Mouse (Mus musculus) left cerebral cortex, postnatal 10 days (tissue): ENCODE results near the gene Gnb2. TPM values are rescaled to one million over a fixed set of nuclear protein-coding genes. Genes with fewer than 3 reads are reported as not detected.
A peak's percentile ranks its signal among the peaks of the same experiment; 100 is the strongest.

Source experiments
- DNase-seq, 2 experiments: peaks; one replicate each; pipeline ENCODE4 v3.0.0; 2021 to 2022; ENCODE audit warnings: low spot score in 2 of 2, mixed read lengths in 1 of 2; ENCODE audit errors: extremely low spot score in 1 of 2
- intact Hi-C: fragments of 180-260 bp; cut with DNase I; formaldehyde crosslinking; loops from one replicate; pipeline ENCODE4 v1.15.1; 2025
- total RNA-seq, 2 experiments: library from RNA; stranded (reverse); gene quantifications; 2 replicates each; pipeline ENCODE4 v1.2.3; 2021

Gene Gnb2
- total RNA-seq, 2 experiments from 2014 or later, result 996 to 1,005 TPM

DNA sequence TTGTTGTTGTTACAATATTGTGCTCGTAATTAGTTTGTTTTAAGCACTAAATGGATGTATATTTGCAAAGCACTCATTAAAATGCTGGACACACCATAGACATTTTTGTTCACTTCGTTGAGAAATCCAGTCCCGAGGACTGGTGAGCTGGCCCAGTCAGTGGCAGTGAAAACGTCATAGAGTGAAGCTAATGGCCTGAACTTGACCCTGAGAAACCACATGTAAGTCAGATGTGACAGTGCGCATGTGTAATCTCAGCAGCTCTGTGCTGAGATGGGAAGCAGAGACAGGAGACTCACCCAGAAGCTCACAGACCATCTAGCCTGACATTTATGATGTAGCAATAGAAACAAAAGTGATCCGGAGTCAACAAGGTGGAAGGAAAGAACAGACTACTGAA, 11.6 kb upstream of the Gnb2 start:
- intact Hi-C loops, result no loop called here
- DNase-seq, result no peak

DNA sequence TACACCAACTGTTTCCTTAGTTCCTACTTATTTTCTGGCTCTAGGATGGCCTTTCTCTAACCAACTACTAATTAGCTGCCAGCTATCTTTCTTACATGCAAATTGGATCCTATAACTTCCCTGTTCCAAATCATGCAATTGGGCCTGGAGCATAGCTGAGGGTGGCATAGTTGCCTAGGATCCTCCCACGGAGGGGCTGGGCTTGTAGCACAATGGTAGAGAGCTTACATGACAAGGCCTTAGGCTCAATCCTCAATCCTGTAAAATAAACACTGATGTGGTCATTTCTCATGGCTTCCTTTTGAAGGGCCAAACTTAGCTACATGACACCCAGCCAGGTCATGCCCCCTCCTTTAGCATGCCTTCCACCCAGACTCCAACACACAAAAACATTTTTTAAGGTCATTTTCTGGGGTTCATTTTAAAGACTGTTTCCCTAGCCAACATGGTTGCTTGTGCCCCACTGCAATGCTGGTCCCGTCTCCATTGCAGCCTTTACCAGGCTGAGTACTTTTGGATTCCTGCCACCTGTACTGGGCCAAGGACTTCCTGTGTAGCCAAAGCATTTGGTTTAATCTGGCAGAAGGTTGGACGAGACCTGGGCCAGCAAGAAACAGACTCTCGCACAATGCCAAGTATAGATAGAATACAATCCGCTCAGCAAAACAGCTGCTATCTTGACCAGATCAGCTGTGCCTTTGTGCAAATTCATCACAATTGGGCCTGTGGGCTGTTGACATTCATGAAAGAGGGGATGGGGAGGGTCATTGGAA, 8.6 kb upstream of the Gnb2 start:
- no peak for DNase-seq
- intact Hi-C loops, result no loop called here

DNA sequence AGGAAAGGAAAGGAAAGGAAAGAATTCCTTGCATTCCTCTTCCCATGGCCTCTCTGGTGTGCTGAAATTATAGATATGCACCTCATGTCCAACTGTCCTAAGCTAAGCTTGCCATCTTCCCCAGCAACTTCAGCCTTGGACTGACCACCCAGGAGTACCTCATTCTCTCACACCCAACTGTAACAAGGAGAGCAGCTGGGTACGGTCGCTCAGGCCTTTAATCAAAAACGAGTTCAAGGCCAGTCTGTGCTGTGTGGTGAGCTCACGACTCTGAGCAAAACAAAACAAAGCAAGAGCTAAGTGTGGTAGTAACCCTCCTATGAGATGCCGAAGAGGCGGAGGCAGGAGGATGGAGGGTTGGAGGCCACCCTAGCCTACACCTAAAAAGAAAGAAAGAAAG, 7.7 kb upstream of the Gnb2 start:
- intact Hi-C loops, result no loop called here
- no peak for DNase-seq

DNA sequence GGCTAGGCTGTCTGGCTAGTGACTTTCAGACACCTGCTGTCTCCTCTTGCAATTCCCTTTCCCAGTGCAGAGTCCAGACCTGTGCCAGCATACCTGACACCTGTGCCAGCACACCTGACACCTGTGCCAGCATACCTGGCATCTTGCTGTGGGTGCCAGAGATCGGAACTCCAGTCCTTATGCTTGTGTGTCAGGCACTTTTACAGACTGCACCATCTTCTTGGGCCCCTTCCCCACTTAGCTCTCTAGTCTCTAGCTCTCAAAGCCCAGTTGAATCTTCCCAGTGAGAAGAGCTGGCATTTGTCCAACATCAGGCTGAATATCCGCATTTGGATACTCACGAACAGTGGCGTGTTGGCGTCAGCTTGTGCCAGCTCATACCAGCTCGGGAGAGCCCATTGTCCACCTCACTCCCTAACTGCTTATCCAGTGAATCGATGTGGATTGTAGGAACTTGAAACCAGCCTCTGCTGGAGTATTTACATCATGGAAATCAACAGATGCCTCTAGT, 6.0 kb upstream of the Gnb2 start:
- no peak for DNase-seq
- intact Hi-C loops, result no loop called here

DNA sequence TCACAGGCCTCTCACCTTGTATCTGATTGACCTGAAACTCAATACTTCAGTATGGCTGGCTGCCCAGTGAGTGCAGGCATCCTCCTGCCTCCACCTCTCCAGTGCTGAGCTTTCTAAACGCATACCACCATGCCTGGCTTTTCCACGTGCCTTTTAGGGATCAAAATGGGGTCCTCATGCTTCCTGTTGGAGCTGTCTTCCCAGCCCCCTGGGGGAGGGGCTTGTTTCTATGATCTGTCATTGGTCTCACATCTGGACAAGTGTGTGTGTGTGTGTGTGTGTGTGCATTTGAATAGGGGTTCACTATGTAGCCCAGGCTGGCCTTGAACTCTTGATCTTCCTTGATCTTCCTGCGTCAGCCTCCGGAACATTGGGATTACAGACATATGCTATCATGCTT, 4.2 kb upstream of the Gnb2 start:
- no peak for DNase-seq
- intact Hi-C loops, result no loop called here

DNA sequence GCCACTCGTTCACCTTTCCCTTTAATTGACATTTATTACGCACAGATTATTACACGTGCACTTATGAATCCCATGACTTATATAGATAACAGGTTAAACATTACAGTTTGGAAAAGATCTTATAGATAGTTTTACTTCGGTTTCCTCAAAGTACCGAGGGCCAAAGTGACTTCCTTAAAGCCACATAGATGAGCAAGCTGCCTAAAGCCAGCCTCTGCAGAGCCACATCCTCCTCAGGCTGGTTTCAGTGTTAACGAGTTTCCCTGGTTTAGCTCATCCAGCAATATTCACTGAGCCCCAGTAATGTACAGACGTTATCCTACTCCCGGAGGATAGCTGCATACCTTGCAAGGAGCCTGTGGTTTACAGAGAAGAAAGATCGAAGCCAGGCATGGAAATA, 2.0 kb upstream of the Gnb2 start:
- DNase-seq, result no peak
- intact Hi-C loops, result no loop called here

DNA sequence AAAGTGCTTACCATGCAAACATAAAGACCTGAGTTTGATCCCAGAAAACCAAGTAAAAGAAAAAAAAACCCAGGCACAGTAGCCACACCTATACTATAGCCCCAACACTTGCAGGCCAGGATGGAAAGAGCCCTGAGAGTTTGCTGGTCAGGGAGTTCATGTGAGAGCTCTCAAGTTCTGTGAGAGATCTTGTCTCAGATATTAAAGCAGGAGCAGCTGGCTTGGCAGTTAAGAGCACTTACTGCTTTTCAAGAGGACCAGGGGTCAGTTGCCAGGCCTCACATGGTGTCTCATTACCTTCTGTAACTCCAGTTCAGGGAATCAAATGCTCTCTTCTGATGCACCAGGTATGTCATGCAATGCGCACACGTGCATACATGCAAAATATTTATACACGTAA, 1.5 kb upstream of the Gnb2 start:
- intact Hi-C loops, result loop anchor here (5.0 kb wide), 1 partner anchor 53 kb away; no protein-coding TSS in a partner anchor
- DNase-seq, result peak in 1 of 2 experiments; percentile 7

DNA sequence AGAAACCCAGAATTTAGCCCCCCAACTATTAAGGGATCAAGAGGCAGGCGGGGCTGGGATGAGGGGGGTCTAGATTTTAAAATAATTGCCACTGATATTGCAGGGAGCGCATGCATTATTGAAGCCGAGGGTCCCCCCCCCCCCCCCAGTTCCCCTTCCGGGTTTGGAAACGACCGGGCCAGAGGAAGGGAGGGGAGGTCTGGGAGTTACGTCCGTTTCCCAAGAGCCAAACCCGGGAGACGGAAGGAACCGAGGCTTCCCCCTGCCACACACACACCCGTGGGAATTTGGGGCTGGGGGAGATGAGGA, 548 bp downstream of the Gnb2 start:
- intact Hi-C loops, result loop anchor here (5.0 kb wide), 1 partner anchor 55 kb away; no protein-coding TSS in a partner anchor
- DNase-seq, result no peak

DNA sequence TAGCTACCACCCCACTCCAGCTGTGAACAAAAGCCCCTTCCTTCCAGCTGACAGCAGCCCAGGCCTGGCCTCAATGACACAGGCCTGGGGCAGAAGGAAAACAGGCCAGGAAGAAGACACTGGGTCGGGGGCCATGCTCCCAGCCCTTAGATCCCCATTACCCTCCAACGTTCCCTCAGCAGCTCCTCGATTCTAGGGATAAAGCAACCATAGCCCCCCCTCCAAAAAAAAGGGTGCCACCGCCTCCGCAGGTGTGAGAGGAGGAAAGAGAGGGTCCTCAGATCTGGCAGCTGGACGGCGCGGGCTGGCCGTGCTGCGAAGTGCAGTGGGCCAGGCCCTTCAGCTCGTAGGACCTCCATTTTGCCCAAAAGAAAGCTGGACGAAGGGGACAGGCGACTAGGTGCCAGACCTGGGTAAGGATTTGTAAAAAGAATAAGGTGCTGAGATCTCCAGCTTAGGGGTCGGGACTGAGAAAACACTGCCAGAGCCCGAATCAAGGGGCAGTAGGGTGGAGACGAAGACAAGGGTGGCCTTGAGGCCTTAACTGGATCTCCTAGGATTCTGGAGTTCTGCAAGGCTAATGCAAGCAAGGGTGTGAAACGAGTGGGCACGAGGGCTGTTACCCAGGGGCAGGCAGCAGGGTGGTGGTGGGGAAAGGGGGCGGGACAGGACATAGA, 1.0 kb downstream of the Gnb2 start:
- intact Hi-C loops, result loop anchor here (5.0 kb wide), 1 partner anchor 55 kb away; no protein-coding TSS in a partner anchor
- peak in 1 of 2 experiments; percentile 56 for DNase-seq

DNA sequence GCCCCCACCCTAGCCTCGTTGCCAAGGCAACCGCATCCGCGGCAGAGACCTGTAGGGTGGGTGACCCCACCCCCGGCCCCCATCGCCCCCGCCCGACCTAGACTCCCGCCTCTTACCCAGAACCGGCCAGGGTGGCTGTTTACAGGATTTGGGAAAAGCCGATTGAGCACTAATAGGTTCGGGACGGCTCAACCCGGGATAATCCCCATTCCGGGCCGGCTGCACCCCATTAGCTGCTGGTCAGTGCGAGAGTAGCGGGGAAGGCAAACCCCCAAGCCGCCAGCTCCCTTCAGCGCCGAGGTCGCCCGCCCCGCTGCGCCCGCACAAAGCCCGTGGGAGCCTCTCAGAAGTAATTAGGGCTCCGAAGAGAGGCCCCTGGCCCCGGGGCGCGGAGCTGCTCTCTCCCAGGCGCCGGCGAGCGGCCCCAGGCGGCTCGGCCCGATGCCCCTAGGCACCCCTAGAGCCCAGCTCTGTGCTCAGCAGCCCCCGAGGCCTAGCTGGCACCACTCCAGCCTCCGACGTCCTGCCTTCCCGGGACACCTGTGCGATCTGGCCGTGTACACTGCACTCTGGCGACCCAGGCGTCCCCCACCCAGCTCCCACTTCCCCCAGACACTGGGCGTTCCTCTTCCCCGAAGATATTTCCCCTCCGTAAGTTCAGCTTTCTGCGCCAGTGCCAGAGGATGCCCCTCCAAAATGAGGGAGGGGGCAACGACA, 1.7 kb downstream of the Gnb2 start:
- intact Hi-C loops, result loop anchor here (5.0 kb wide), 1 partner anchor 56 kb away; no protein-coding TSS in a partner anchor
- peak; percentile 66 to 91 for DNase-seq

DNA sequence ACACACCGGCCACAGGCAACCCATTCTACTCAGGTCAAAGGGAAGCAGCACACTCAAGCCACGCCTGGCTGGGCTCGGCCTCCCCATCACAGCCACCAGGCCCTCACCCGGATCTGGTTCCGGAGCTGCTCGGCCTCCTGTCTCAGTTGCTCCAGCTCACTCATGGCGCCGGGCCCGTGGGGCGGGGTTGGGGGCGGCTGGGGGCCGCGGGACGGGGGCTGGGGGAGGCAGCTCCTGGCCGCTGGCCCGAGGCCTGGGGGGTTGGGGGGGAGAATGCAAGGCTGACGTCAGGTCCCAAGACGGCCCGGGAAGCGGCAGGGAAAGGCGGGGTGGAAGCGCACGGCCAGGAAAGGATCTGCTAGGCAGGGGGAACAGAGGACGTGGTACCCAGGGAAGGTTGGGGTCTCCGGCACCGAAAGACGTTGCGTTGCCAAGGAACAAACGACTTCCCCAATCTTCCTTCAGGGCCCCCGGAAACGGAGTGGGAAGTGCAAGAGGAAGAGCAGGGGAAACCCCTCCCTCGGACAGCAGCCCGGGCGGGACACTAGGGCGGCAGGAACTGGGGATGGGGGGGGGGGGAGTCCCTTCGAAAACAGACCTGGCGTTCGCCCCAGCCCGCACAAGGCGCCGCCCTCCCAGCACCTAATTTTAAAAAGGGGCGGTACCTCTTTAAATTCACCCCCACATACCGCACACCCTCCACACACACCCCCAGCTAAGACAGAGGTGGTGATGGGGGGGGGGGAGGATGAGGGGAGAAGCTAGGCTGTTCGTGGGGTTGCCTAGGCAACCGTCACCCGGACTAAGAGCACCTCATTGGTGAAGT, 2.5 kb downstream of the Gnb2 start:
- DNase-seq, result peak; percentile 75 to 87
- intact Hi-C loops, result loop anchor here (5.0 kb wide), 1 partner anchor 56 kb away; no protein-coding TSS in a partner anchor

DNA sequence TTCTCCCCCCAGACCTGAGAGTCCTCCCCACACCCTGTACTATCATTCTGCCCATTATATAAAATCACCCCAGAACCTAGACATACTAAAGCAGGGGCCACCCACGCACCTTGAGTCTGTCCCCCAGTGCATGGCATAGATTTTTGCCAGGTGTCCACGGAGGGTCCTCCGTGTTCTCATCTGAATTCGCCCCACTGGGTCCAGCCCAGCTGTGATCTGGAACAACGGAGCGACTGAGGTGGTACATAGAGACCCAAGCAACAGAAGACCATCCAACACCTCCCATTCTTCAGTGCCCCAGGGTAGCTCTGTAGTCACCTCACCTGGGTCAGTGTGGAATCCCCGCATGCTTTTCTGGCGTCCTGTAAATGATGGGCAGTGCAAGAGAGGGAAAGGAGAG, 3.2 kb downstream of the Gnb2 start:
- intact Hi-C loops, result loop anchor here (5.0 kb wide), 1 partner anchor 57 kb away; no protein-coding TSS in a partner anchor
- DNase-seq, result peak in 1 of 2 experiments; percentile 25

DNA sequence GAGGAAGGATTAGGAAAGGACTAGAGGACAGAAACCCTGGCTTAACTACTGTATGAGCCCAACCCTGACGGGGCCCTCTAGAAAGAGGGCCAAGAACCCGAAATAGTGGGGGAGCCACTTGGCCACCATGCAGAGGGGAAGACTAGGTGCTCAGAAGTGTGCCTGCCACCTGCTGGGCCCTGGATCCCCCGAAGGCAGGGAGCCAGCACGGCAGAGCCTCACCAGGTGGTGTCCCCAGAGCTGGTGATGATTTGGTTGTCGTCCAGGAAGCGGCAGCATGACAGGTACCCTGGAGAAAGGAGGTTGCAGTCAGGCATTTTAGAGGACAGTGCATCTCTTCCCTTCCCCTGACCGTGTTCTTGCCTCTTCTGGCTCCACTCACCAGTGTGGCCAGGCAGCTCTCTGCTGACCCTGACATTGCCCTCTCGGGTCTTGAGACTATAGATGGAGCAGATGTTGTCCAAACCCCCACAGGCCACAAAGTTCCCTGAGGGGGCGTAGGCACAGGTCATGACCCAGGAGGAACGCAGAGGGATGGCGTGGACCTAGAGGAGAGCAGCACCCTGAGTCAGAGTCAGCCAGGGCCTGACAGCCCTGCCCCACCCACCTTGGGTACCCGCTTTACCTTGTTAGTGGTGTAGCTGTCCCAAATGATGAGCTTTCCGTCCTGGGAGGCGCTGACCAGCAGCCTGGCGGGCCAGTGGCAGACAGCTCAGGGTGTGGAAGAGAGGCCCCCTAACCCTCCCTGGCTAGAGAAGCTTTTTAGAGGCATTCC, 3.9 kb downstream of the Gnb2 start:
- DNase-seq, result peak in 1 of 2 experiments; percentile 60
- intact Hi-C loops, result no loop called here

DNA sequence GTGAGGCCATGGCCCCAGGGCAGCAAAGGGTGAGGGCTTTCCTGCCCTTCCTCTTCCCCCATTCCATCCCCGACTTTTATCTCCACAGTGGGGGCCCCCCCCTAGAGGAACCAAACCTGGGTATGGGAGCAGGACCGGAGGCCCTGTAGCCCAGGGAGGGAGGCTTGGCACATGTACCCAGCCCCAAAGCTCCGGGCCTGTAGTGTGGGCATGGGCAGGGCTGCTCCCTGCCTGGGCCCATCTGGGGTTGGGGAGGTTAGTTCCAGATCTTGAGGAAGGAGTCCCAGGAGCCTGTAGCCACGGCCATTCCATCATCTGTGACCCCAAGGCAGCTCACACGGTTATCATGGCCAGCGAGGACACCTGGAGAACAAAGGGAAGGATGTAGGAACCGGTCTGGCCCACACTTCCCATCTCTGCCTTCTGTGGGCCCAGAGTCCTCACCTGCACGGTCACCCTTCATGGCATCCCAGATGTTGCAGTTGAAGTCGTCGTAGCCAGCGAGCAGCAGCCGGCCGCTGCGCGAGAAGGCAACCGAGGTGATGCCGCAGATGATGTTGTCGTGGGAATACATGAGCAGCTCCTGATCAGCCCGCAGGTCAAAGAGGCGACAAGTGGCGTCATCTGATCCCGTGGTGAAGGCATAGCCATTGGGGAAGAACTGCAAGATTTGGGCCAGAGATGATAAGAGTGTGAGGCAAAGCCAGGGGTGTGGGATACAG, 4.9 kb downstream of the Gnb2 start:
- peak in 1 of 2 experiments; percentile 30 for DNase-seq
- intact Hi-C loops, result no loop called here

DNA sequence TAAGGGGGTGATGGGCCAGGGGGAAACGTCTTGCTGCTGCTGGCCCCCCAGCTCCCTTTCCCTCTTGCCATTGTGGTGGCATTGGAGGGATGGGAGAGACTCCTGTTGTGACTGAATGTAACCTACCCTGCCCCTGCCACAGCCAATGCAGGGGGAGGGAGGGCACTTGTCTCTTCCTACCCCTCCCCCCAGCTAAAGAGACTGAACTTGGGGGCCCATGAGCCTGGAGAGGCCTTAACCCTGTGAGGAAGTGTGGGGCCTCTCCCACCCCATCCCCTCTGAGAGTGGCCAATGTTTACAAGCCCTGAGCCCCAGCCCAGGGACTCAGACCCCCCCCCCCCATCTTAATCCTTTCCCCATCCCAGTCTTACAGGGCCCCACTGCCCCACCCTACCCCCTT, 5.9 kb downstream of the Gnb2 start:
- intact Hi-C loops, result no loop called here
- DNase-seq, result peak in 1 of 2 experiments; percentile 20

DNA sequence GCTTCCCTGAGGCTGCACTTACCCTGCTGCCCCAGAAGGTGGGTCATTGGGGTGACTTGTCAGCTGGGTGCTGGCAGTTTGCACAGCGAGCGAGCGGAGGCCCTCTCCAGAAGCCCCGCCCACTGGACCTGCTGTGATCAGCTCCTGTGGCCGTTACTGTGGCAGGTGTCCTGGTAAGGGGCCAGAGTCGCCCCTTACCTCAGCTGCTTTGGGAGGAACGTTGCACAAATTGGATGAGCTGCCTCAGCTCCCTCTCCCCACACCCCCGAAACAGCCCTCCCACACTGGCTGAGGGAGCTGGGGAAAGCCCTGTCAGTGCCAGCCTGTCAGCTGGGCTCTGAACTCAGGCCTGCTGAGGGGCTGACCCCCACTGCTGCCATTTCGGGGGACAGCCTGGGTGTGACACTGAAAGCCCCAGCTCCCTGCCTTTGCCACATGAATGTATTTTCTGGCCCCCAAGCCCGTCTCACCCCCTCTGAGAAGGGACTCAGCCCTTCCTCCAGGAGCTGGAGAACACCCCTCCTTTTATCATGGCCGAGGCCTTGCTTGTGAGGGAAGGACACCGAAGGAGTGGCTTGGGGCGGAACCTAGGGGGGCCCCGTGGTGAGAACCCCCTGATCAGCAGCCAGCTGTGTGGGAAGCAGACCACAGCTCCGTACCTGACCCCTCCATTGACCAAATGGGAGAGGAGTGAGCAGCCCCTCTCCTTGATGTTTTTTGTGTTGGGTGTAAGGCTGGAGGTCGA, 6.9 kb downstream of the Gnb2 start:
- DNase-seq, result peak in 1 of 2 experiments; percentile 78
- intact Hi-C loops, result no loop called here

DNA sequence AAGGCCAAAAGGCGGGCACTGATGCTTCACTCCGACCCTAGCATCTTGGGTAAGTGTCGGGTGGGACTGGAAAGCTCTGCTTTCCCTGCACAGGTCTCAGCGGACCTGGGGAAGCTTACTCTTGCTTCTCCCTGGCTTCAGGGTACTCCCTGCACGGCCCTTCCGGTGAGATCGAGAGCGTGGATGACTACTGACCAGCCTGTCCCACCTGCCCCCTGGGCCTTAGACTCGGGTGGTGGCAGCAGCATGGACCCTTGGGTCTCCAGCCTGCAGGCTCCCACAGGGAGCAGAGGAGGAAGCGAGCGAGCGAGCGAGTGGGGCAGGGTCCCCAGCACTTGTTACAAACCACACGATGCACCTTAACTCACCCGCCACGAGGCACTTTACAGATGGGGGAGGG, 7.8 kb downstream of the Gnb2 start:
- intact Hi-C loops, result no loop called here
- DNase-seq, result no peak
